Mouse (Mus musculus) heart, postnatal 0 days (tissue): Measurements from ENCODE around the gene Tysnd1. TPM values are rescaled to one million over a fixed set of nuclear protein-coding genes. Genes with fewer than 3 reads are reported as not detected.

Experiments used
- ATAC-seq: fragments of 200-750 bp; cut with Nextera tagmentation; 2 replicates; pipeline ENCODE4 v1.8.0; 2017; ENCODE audit warnings: low read depth, moderate number of reproducible peaks, moderate library complexity; ENCODE audit not compliant: insufficient read depth
- DNase-seq: peaks from one replicate; pipeline ENCODE4 v3.0.0-alpha.2; 2016; ENCODE audit warnings: low spot score
- H3K27ac ChIP-seq: fragments of 300-500 bp; sonication (generic); 2 replicates; pipeline ENCODE4 v1.5.1; 2014; ENCODE audit warnings: low read depth, mild to moderate bottlenecking
- H3K27me3 ChIP-seq: fragments of 300-500 bp; sonication (generic); 2 replicates; pipeline ENCODE4 v1.6.1; 2014; ENCODE audit warnings: low read length, mixed read lengths; ENCODE audit not compliant: control insufficient read depth, insufficient read depth
- H3K36me3 ChIP-seq: fragments of 300-500 bp; sonication (generic); replicated peaks from 2 replicates; pipeline ENCODE4 v1.6.1; 2014; ENCODE audit warnings: low read length, mixed read lengths; ENCODE audit not compliant: control insufficient read depth, insufficient read depth
- H3K4me1 ChIP-seq: fragments of 300-500 bp; sonication (generic); 2 replicates; pipeline ENCODE4 v1.6.1; 2014; ENCODE audit warnings: antibody characterized with exemption; ENCODE audit not compliant: control insufficient read depth, insufficient read depth
- H3K4me2 ChIP-seq: fragments of 300-500 bp; sonication (generic); 2 replicates; pipeline ENCODE4 v1.6.1; 2014; ENCODE audit warnings: low read depth, mild to moderate bottlenecking, low read length, moderate library complexity
- H3K4me3 ChIP-seq: fragments of 300-500 bp; sonication (generic); 2 replicates; pipeline ENCODE4 v1.5.1; 2014; ENCODE audit warnings: low read depth, low read length
- H3K9ac ChIP-seq: fragments of 300-500 bp; sonication (generic); replicated peaks from 2 replicates; pipeline ENCODE4 v1.6.1; 2014; ENCODE audit warnings: low read depth, low read length, mixed read lengths
- H3K9me3 ChIP-seq: fragments of 300-500 bp; sonication (generic); replicated peaks from 2 replicates; pipeline ENCODE4 v1.6.1; 2016; ENCODE audit warnings: low read length; ENCODE audit not compliant: control insufficient read depth
- CTCF ChIP-seq: IDR thresholded peaks from 2 replicates; pipeline ENCODE4 v1.5.1; 2016; ENCODE audit warnings: antibody characterized with exemption, control low read depth, low read depth
- EP300 ChIP-seq: IDR thresholded peaks from 2 replicates; pipeline ENCODE4 v1.6.1; 2016; ENCODE audit warnings: antibody characterized with exemption, low read depth
- WGBS: fragments of 180-500 bp; shearing (Covaris S2); extraction: QIAGEN DNeasy Blood & Tissue Kit; methylation state at CpG from one replicate; pipeline ENCODE4 v1.1.7; 2014; 5-methylcytosine and 5-hydroxymethylcytosine counted together
- polyA plus RNA-seq: library from polyadenylated mRNA; unstranded; fragments of >200 nt; fragmentation: Nextera tagmentation; extraction: Ambion mirVana; gene quantifications from 2 replicates; pipeline ENCODE4 v1.2.1, GENCODE M21; 2015
- total RNA-seq: library from RNA; depleted of rRNA; stranded (reverse); fragments of >200 nt; gene quantifications from 2 replicates; pipeline ENCODE4 v1.2.3, GENCODE M21; 2014; ENCODE audit warnings: low replicate concordance; rRNA removed

Tysnd1 gene
- total RNA-seq (53.0 and 62.0 TPM in 2 replicates), polyA plus RNA-seq (14.5 and 16.1 TPM in 2 replicates)

DNA sequence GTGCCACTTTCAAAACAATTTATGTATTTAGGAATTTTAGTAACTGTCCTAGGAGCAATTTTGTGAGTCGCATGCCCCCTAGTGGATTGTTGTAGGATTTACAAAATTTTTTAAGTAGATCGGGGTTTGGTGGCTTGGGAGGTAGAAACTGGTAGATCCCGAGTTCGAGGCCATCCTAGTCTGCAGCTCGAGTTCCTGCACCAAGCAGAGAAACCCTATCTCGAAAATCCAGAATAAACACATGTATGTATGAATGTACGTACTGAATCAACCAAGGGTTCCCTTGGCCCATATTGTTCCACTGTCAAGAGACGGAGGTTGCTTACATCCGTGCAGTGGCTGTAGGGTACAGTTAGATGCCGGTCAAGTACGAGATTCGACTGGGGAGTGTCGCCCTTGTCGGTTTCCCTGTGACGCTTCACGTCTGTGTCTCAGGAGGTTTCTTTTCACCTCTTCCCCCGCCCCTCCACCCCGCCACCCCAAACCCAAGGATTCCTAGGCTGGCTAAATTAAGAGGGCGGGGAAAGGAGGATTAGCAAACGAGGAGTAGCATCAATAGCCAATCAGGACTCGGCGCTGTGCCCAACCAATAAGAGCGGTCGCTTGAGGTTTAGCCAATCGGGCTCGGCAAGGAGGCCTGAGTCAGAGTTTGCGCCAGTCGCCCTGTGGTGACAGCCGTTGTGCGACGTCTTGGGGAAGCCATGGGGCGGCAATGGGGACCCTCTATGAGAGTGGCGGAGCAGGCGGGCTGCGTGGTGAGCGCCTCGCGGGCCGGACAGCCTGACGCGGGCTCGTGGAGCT is at the start of gene Tysnd1:
TSS of gene Tysnd1 (plus strand) at position 645 of the 801 bp plus-strand sequence.
- no peaks in the 10 kb centered on the region for H3K9me3 ChIP-seq
- under 1% methylated on average over 42 of the region's 42 CpGs for WGBS
- TF ChIP-seq EP300 (no peak), CTCF (peak; percentile 36)
- H3K4me3 ChIP-seq, result peak within 1 kb of the TSS; percentile 99
- ATAC-seq, result peak; percentile 97
- peak within 1 kb of the TSS; percentile 100 for H3K4me2 ChIP-seq
- DNase-seq, result peak; percentile 97
- H3K27ac ChIP-seq, result peak within 1 kb of the TSS; percentile 52
- no peaks in the 10 kb centered on the region for H3K27me3 ChIP-seq
- peaks cover 40% of the 10 kb centered on the region for H3K36me3 ChIP-seq
- peaks cover 11% of the 10 kb centered on the region for H3K4me1 ChIP-seq
- H3K9ac ChIP-seq, result peak within 1 kb of the TSS; percentile 69

DNA sequence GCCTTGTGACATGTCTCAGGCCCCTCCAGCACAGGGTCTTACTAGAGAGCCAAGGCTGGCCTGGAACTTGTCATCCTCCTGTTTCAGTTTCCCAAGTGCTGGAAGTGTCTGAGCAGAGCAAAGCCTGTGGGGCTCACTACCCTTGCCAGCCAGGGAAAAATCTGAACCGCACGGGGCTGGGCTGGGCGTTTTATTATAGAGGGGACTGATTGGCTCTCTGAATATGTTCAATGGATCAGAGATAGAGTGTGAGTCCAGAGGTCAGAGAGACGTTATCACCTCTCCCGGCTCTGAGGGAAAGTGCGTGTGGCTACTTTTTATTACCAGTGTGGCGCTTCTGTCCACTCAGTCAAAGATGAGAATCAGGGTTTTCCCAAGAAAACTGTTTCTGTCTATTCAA is 48.8 kb upstream of the Tysnd1 start:
- Histone ChIP-seq H3K27me3 (no peaks in the 10 kb centered on the region), H3K4me3 (no peak overlapping the region), H3K4me1 (peaks cover 15% of the 10 kb centered on the region), H3K9me3 (no peaks in the 10 kb centered on the region), H3K9ac (no peak overlapping the region), H3K36me3 (no peaks in the 10 kb centered on the region), H3K27ac (no peak overlapping the region), H3K4me2 (no peak overlapping the region)
- no peak for TF ChIP-seq EP300
- TF ChIP-seq CTCF, result no peak
- DNase-seq (no peak), ATAC-seq (no peak)
- 64% methylated on average over 7 of the region's 7 CpGs for WGBS

DNA sequence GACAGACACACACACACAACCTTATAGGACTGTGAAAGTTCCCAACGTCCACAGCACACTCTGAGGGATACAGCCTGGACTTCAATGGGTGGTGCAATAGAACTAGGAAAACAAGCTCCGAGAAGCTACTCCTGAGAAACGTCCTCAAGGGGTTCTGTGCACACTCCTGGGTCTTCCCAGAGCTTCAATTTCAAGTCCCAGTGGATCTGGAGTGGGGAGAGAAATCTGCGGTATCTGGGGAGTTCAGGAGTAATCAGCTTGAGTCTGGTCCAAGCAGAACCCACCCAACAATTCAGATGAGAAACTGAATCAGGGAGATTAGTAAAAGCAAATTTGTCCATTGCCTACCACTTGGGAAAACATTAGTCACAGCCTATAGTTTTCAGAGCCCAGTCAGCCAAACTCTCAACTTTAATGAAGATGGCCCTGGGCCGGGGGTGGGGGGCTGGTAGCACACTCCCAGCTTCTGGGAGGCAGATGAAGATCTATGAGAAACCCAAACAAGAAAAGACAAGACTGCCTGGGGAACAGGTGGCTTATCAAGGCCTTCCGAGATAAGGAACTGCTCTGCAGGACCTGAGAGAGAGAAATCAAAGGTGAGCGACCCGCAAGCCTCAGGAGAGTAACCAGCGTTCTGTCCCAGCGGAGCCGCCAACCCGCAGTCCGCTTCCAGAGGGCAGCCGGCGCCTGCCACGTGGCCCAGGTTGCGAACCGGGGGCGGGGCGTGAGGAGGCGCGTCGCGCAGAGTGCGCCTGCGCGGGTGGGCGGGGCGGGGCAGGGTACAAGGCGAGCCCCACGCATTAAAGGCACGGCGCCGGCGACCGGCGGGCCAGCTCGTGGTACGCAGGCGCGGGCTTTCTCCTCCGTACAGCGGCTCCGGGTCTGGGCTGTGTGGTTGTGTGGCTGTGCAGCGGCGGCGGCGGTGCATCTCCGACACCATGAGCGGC is 47.3 kb upstream of the Tysnd1 start, which contains the start of gene Ppa1:
TSS of gene Ppa1 (plus strand) at position 763 of the 947 bp plus-strand sequence.
- DNase-seq (peak; percentile 80), ATAC-seq (peak; percentile 96)
- no peaks in the 10 kb centered on the region for H3K9me3 ChIP-seq
- H3K27me3 ChIP-seq, result no peaks in the 10 kb centered on the region
- 2% methylated on average over 44 of the region's 50 CpGs for WGBS
- H3K4me2 ChIP-seq, result peak within 1 kb of the TSS; percentile 80
- no peak for TF ChIP-seq CTCF
- no peak for TF ChIP-seq EP300
- H3K36me3 ChIP-seq, result peaks cover 6% of the 10 kb centered on the region; the same call in 1 of the 2 replicates
- H3K9ac ChIP-seq, result peak within 1 kb of the TSS; percentile 72
- H3K27ac ChIP-seq, result peak within 1 kb of the TSS; percentile 50; the same call in 1 of the 2 replicates
- peak within 1 kb of the TSS; percentile 90 for H3K4me3 ChIP-seq
- H3K4me1 ChIP-seq, result peaks cover 15% of the 10 kb centered on the region

DNA sequence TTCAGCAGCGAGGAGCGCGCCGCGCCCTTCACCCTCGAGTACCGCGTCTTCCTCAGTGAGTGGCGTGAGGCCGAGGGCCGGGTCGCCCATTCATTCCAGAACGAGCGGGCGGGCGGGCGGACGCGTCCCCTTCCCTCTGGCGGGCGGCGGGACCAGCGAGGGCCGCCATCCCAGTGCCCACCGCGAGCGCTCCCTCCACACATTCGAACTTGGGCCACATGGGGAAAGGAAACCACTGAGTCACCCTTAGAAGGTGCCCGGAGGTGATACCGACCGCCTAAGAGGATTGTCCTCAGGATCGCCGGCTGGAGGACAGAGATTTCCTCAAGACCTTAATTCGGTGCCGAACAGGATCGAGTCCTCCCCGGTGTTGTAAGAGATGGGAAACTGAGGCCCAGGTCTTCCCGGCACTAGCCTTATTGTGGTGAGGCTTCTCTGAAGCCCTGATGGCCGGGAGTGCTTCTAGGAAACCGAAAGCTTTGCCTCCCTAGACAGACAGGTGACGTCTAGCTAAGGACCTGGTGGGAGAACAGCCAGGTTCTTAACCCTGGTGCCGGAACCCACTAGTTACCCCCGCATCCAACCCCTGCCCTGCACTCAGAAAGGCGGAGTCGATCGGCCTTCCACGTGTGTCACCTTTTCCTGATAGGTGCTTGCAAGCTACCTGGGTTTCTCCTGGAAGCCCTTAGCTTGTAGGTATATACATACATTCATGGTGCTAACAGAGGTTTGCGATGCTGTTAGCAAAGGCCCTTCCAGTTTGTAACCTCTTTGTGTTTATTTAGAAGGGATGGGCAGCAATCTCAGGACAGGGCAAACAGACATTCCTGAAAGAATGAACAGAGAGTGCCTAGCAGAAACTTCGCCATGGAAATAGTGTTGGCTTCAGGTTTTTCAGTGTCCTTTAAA is 46.3 kb upstream of the Tysnd1 start:
- H3K9me3 ChIP-seq, result no peaks in the 10 kb centered on the region
- ATAC-seq (no peak), DNase-seq (no peak)
- peak overlapping the region; percentile 90 for H3K4me3 ChIP-seq
- peak overlapping the region; percentile 80 for H3K4me2 ChIP-seq
- peaks cover 6% of the 10 kb centered on the region; the same call in 1 of the 2 replicates for H3K36me3 ChIP-seq
- H3K27me3 ChIP-seq, result no peaks in the 10 kb centered on the region
- peak overlapping the region; percentile 50; the same call in 1 of the 2 replicates for H3K27ac ChIP-seq
- H3K9ac ChIP-seq, result peak overlapping the region; percentile 72
- TF ChIP-seq CTCF, result no peak
- no peak for TF ChIP-seq EP300
- 2% methylated on average over 46 of the region's 49 CpGs for WGBS
- H3K4me1 ChIP-seq, result peaks cover 15% of the 10 kb centered on the region
